In the genomic region with DNA sequence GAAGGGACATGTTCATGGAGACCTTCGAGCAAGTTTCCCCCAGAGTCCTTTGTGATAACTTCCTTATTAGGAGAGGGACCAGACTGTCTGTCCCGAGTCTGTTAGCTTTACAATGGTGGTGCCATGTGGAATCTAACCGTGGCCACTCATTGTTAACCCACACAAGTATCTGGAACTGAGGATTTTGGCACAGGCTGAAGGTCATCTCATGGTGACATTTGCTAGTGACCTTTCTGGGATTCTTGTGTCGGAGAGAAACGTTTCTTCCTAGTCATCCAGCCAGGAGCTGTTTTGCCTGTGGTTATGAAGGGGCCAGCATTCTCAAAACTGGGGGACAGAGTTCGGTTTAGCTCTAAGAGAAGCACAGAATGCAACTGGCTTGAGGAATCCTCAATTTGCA, we compare ENCODE assay signal across 12 mouse cellular contexts. TPM values are rescaled to one million over a fixed set of nuclear protein-coding genes. Genes with fewer than 3 reads are reported as not detected.
DNase-seq lines count a peak whose midpoint lies in the region.
"Had no signal": no experiment of that assay in that cellular context is flagged by ENCODE, and none has a peak within 500 bp of the region (broad histone marks: within the 10 kb centered on the region; RNA-seq: fewer than 3 reads in every experiment).

No protein-coding gene starts in this region.

- DNase-seq in adrenal gland, adult 2 months, result peak; percentile 79
- no peak for DNase-seq in adrenal gland, adult 8-10 months
- DNase-seq in adrenal gland, postnatal 14 days, result peak; percentile 68
- no peak for DNase-seq in adrenal gland, postnatal 25 days
- peak; percentile 57 to 71 for DNase-seq in adrenal gland, postnatal 36 days
- DNase-seq in left cerebral cortex, postnatal 36 days (ENCODE audit: low spot score in 2 of 2), result no peak
- DNase-seq: cerebellum, adult 11-12 months; cerebellum, adult 2 months; cerebellum, adult 9-10 months; cerebellum, postnatal 10 days; cerebellum, postnatal 25 days; forebrain, postnatal 0 days had no signal

- intact Hi-C loops in left cerebral cortex, postnatal 36 days (cut with DNase I), result no loop called here

RNA-seq across cellular contexts. Expression of a gene that starts 24.1 kb away (rescaled TPM):
- 100 to 1,000 TPM in 1 of 2 experiments, 10 to 100 TPM in 1; 93.7 to 129 TPM for total RNA-seq in adrenal gland, adult 2 months (2021)
- 101 and 134 TPM in 2 replicates for polyA plus RNA-seq in adrenal gland, adult 2 months (2012; rRNA removed)
- 100 to 1,000 TPM; 121 to 175 (median 150) TPM for total RNA-seq in adrenal gland, adult 8-10 months (2022)
- 82.2 and 85.0 TPM in 2 replicates for total RNA-seq in adrenal gland, postnatal 14 days (2021)
- 113 and 114 TPM in 2 replicates for total RNA-seq in adrenal gland, postnatal 25 days (2021)
- 100 to 1,000 TPM; 111 to 142 TPM for total RNA-seq in adrenal gland, postnatal 36 days (2021)
- 10 to 100 TPM; 14.3 to 19.5 TPM for total RNA-seq in left cerebral cortex, postnatal 36 days (2021)

RNA-seq across cellular contexts. Expression of a gene that starts 36.9 kb away (rescaled TPM):
- total RNA-seq in adrenal gland, adult 2 months (2021), result 10 to 100 TPM; 42.0 to 57.2 TPM
- 21.3 and 22.5 TPM in 2 replicates for polyA plus RNA-seq in adrenal gland, adult 2 months (2012; rRNA removed)
- total RNA-seq in adrenal gland, adult 8-10 months (2022), result 10 to 100 TPM; 51.2 to 58.9 (median 52.1) TPM
- total RNA-seq in adrenal gland, postnatal 14 days (2021), result 37.0 and 44.4 TPM in 2 replicates
- total RNA-seq in adrenal gland, postnatal 25 days (2021), result 42.7 and 44.0 TPM in 2 replicates
- 10 to 100 TPM; 41.5 to 47.4 TPM for total RNA-seq in adrenal gland, postnatal 36 days (2021)
- 10 to 100 TPM; 39.5 to 42.1 TPM for total RNA-seq in left cerebral cortex, postnatal 36 days (2021)

RNA-seq across cellular contexts. Expression of a gene that starts 45.1 kb away (rescaled TPM):
- 100 to 1,000 TPM; 386 to 613 TPM for total RNA-seq in adrenal gland, adult 2 months (2021)
- polyA plus RNA-seq in adrenal gland, adult 2 months (2012; rRNA removed), result 341 and 382 TPM in 2 replicates
- 100 to 1,000 TPM; 294 to 595 (median 433) TPM for total RNA-seq in adrenal gland, adult 8-10 months (2022)
- total RNA-seq in adrenal gland, postnatal 14 days (2021), result 554 and 561 TPM in 2 replicates
- 273 and 304 TPM in 2 replicates for total RNA-seq in adrenal gland, postnatal 25 days (2021)
- 100 to 1,000 TPM; 303 to 486 TPM for total RNA-seq in adrenal gland, postnatal 36 days (2021)
- total RNA-seq in left cerebral cortex, postnatal 36 days (2021), result 10 to 100 TPM; 19.3 to 25.0 TPM

RNA-seq across cellular contexts. Expression of a gene that starts 56.6 kb away (rescaled TPM):
- total RNA-seq in adrenal gland, adult 2 months (2021), result 100 to 1,000 TPM in 1 of 2 experiments, 10 to 100 TPM in 1; 94.6 to 204 TPM
- polyA plus RNA-seq in adrenal gland, adult 2 months (2012; rRNA removed), result 109 and 135 TPM in 2 replicates
- 100 to 1,000 TPM; 122 to 250 (median 176) TPM for total RNA-seq in adrenal gland, adult 8-10 months (2022)
- total RNA-seq in adrenal gland, postnatal 14 days (2021), result 162 and 178 TPM in 2 replicates
- total RNA-seq in adrenal gland, postnatal 25 days (2021), result 159 and 217 TPM in 2 replicates
- 100 to 1,000 TPM; 127 to 173 TPM for total RNA-seq in adrenal gland, postnatal 36 days (2021)
- 100 to 1,000 TPM in 1 of 2 experiments, 10 to 100 TPM in 1; 87.0 to 113 TPM for total RNA-seq in left cerebral cortex, postnatal 36 days (2021)

RNA-seq across cellular contexts. Expression of a gene that starts 57.9 kb away (rescaled TPM):
- 1 to 10 TPM; 2.4 to 5.7 TPM for total RNA-seq in adrenal gland, adult 2 months (2021)
- 18.8 and 30.1 TPM in 2 replicates for polyA plus RNA-seq in adrenal gland, adult 2 months (2012; rRNA removed)
- total RNA-seq in adrenal gland, adult 8-10 months (2022), result 1 to 10 TPM; 4.6 to 8.6 (median 5.9) TPM
- 4.4 and 6.2 TPM in 2 replicates for total RNA-seq in adrenal gland, postnatal 14 days (2021)
- total RNA-seq in adrenal gland, postnatal 25 days (2021), result 5.0 and 6.0 TPM in 2 replicates
- total RNA-seq in adrenal gland, postnatal 36 days (2021), result 1 to 10 TPM; 3.3 to 3.7 TPM
- 100 to 1,000 TPM; 159 to 192 TPM for total RNA-seq in left cerebral cortex, postnatal 36 days (2021)

Comparison
In these comparisons a context has a peak if more than half of its experiments do, and no peak if none do; other contexts are left out.
1. DNase-seq: peak in adrenal gland, adult 2 months (single experiment), adrenal gland, postnatal 14 days (single experiment) and adrenal gland, postnatal 36 days (2 of 2); none in adrenal gland, adult 8-10 months (single experiment), adrenal gland, postnatal 25 days (single experiment) and left cerebral cortex, postnatal 36 days (0 of 2).
2. RNA of a gene that starts 45.1 kb away (total RNA-seq): 386 to 613 TPM in adrenal gland, adult 2 months, 294 to 595 TPM in adrenal gland, adult 8-10 months, 554 to 561 TPM in adrenal gland, postnatal 14 days, 303 to 486 TPM in adrenal gland, postnatal 36 days and 273 to 304 TPM in adrenal gland, postnatal 25 days; 19.3 to 25.0 TPM in left cerebral cortex, postnatal 36 days; every median in the first group is over 10 times any median in the second.